Mouse (Mus musculus): ENCODE results near the gene Il17rb. TPM values are rescaled to one million over a fixed set of nuclear protein-coding genes. Genes with fewer than 3 reads are reported as not detected.

The Il17rb gene
- polyA plus RNA-seq, 2 experiments: 1.3 TPM

GRCm38 (mm10) chr14:29967611-29968010 lies 41.1 kb downstream of the Il17rb start:
- WGBS: 62% methylated on average over 7 of the region's 7 CpGs
- H3K36me3 ChIP-seq (ENCODE audit: control insufficient read depth, insufficient read depth, low read length): peaks cover 23% of the 10 kb centered on the region
- H3K27ac ChIP-seq (replicated peaks; ENCODE audit: low read depth, low read length): peak overlapping the region; percentile 75
- peak overlapping the region; percentile 58 for H3K4me2 ChIP-seq (replicated peaks; ENCODE audit: low read depth, low read length, severe bottlenecking)
- peak overlapping the region; percentile 46 for H3K9ac ChIP-seq (ENCODE audit: low read depth, low read length, severe bottlenecking)
- H3K9me3 ChIP-seq (ENCODE audit: control insufficient read depth, low read length): no peaks in the 10 kb centered on the region
- no peak for TF ChIP-seq POLR2A (IDR thresholded peaks at IDR 0.05; ENCODE audit: borderline replicate concordance, extremely low read depth, insufficient read depth, insufficient read length)
- peak overlapping the region; percentile 90 for H3K4me3 ChIP-seq (replicated peaks; ENCODE audit: low read length)
- DNase-seq (ENCODE audit: low spot score) (no peak), ATAC-seq (ENCODE audit: low FRiP score, low read depth) (no peak)
- no peaks in the 10 kb centered on the region for H3K27me3 ChIP-seq (ENCODE audit: control insufficient read depth, insufficient read depth, low read length)
- peaks cover 14% of the 10 kb centered on the region for H3K4me1 ChIP-seq (ENCODE audit: control insufficient read depth, insufficient read depth, low read length)

- no peak for ATAC-seq (ENCODE audit: low FRiP score, low read depth)
- H3K4me3 ChIP-seq (replicated peaks; ENCODE audit: low read length): no peak overlapping the region
Observed at GRCm38 (mm10) chr14:29957393-29957792, 51.3 kb downstream of the Il17rb start.

GRCm38 (mm10) chr14:29950805-29951204 lies 57.9 kb downstream of the Il17rb start:
- H3K27me3 ChIP-seq (ENCODE audit: control insufficient read depth, insufficient read depth, low read length): no peaks in the 10 kb centered on the region
- H3K36me3 ChIP-seq (ENCODE audit: control insufficient read depth, insufficient read depth, low read length): no peaks in the 10 kb centered on the region
- no peaks in the 10 kb centered on the region for H3K9me3 ChIP-seq (ENCODE audit: control insufficient read depth, low read length)
- H3K4me1 ChIP-seq (ENCODE audit: control insufficient read depth, insufficient read depth, low read length): no peaks in the 10 kb centered on the region
- ATAC-seq (ENCODE audit: low FRiP score, low read depth) (no peak), DNase-seq (ENCODE audit: low spot score) (no peak)
- TF ChIP-seq POLR2A (IDR thresholded peaks at IDR 0.05; ENCODE audit: borderline replicate concordance, extremely low read depth, insufficient read depth, insufficient read length): no peak
- WGBS: 85% methylated on average over 4 of the region's 4 CpGs
- H3K4me2 ChIP-seq (replicated peaks; ENCODE audit: low read depth, low read length, severe bottlenecking): no peak overlapping the region
- H3K27ac ChIP-seq (replicated peaks; ENCODE audit: low read depth, low read length): no peak overlapping the region
- no peak overlapping the region for H3K4me3 ChIP-seq (replicated peaks; ENCODE audit: low read length)
- no peak overlapping the region for H3K9ac ChIP-seq (ENCODE audit: low read depth, low read length, severe bottlenecking)

More at GRCm38 (mm10) chr14:29957393-29957792, 51.3 kb downstream of the Il17rb start:
- no peak overlapping the region for H3K27ac ChIP-seq (replicated peaks; ENCODE audit: low read depth, low read length)
- H3K4me2 ChIP-seq (replicated peaks; ENCODE audit: low read depth, low read length, severe bottlenecking): no peak overlapping the region
- H3K9ac ChIP-seq (ENCODE audit: low read depth, low read length, severe bottlenecking): no peak overlapping the region
- H3K36me3 ChIP-seq (ENCODE audit: control insufficient read depth, insufficient read depth, low read length): no peaks in the 10 kb centered on the region
- TF ChIP-seq POLR2A (IDR thresholded peaks at IDR 0.05; ENCODE audit: borderline replicate concordance, extremely low read depth, insufficient read depth, insufficient read length): no peak
- DNase-seq (ENCODE audit: low spot score): no peak
- H3K4me1 ChIP-seq (ENCODE audit: control insufficient read depth, insufficient read depth, low read length): no peaks in the 10 kb centered on the region
- H3K9me3 ChIP-seq (ENCODE audit: control insufficient read depth, low read length): no peaks in the 10 kb centered on the region
- H3K27me3 ChIP-seq (ENCODE audit: control insufficient read depth, insufficient read depth, low read length): no peaks in the 10 kb centered on the region

- Histone ChIP-seq H3K9ac (ENCODE audit: low read depth, low read length, severe bottlenecking) (no peak overlapping the region), H3K36me3 (ENCODE audit: control insufficient read depth, insufficient read depth, low read length) (no peaks in the 10 kb centered on the region), H3K4me2 (replicated peaks; ENCODE audit: low read depth, low read length, severe bottlenecking) (no peak overlapping the region), H3K27ac (replicated peaks; ENCODE audit: low read depth, low read length) (no peak overlapping the region), H3K27me3 (ENCODE audit: control insufficient read depth, insufficient read depth, low read length) (no peaks in the 10 kb centered on the region), H3K9me3 (ENCODE audit: control insufficient read depth, low read length) (no peaks in the 10 kb centered on the region), H3K4me3 (replicated peaks; ENCODE audit: low read length) (no peak overlapping the region), H3K4me1 (ENCODE audit: control insufficient read depth, insufficient read depth, low read length) (no peaks in the 10 kb centered on the region)
- DNase-seq (ENCODE audit: low spot score) (no peak), ATAC-seq (ENCODE audit: low FRiP score, low read depth) (no peak)
- TF ChIP-seq POLR2A (IDR thresholded peaks at IDR 0.05; ENCODE audit: borderline replicate concordance, extremely low read depth, insufficient read depth, insufficient read length): no peak
- 77% methylated on average over 5 of the region's 5 CpGs for WGBS
Observed at GRCm38 (mm10) chr14:29946761-29947309, 61.9 kb downstream of the Il17rb start.

Small RNA genes lying within 50 kb of the gene (microRNA-seq; reads per million reads assigned to microRNA genes)
- not detected for gene Mir6947

Other genes with a start within 250 kb of the Il17rb start
- gene Selenok, start 40.6 kb downstream of the Il17rb start, polyA plus RNA-seq (2012; rRNA removed): 96.3 and 137 TPM in 2 replicates
- 238 and 265 TPM in 2 replicates for gene Selenok, start 40.6 kb downstream of the Il17rb start, polyA plus RNA-seq (2014; fragmentation: Nextera tagmentation; extraction: Ambion mirVana)
- gene Actr8, start 30.6 kb downstream of the Il17rb start, polyA plus RNA-seq (2012; rRNA removed): 41.5 and 60.6 TPM in 2 replicates
- gene Actr8, start 30.6 kb downstream of the Il17rb start, polyA plus RNA-seq (2014; fragmentation: Nextera tagmentation; extraction: Ambion mirVana): 47.7 and 52.1 TPM in 2 replicates
- gene Chdh, start 127 bp upstream of the Il17rb start, polyA plus RNA-seq (2012; rRNA removed): 1.3 TPM in 2 replicates
- 0.43 and 0.66 TPM in 2 replicates for gene Chdh, start 127 bp upstream of the Il17rb start, polyA plus RNA-seq (2014; fragmentation: Nextera tagmentation; extraction: Ambion mirVana)